Mouse (Mus musculus) heart, postnatal 10 days (tissue): ENCODE results near the gene Plcg1. TPM values are rescaled to one million over a fixed set of nuclear protein-coding genes. Genes with fewer than 3 reads are reported as not detected.

ENCODE experiments used
- DNase-seq, 2 experiments: peaks; one replicate each; pipeline ENCODE4 v3.0.0; 2021
- intact Hi-C: fragments of 180-260 bp; cut with DNase I; formaldehyde crosslinking; loops from one replicate; pipeline ENCODE4 v1.15.1; 2025
- total RNA-seq, 2 experiments: library from RNA; stranded (reverse); gene quantifications; 2 replicates each; pipeline ENCODE4 v1.2.3; 2021

The Plcg1 gene
- total RNA-seq, 2 experiments from 2014 or later, result 97.2 to 99.0 TPM

- DNase-seq, result peak in 1 of 2 experiments; percentile 16
- intact Hi-C loops, result loop anchor here (2.0 to 5.0 kb wide), 2 partner anchors 32 to 59 kb away; no protein-coding TSS in a partner anchor
Observed at GRCm38 (mm10) chr2:160733131-160733531, 2.0 kb downstream of the Plcg1 start.

GRCm38 (mm10) chr2:160734331-160734730 lies 3.2 kb downstream of the Plcg1 start:
- intact Hi-C loops, result loop anchor here (5.0 kb wide), 1 partner anchor 58 kb away; no protein-coding TSS in a partner anchor
- DNase-seq, result no peak

- DNase-seq, result no peak
- intact Hi-C loops, result no loop called here
Observed at GRCm38 (mm10) chr2:160735706-160736310, 4.7 kb downstream of the Plcg1 start.

- intact Hi-C loops, result no loop called here
- no peak for DNase-seq
Observed at GRCm38 (mm10) chr2:160736466-160736865, 5.4 kb downstream of the Plcg1 start.

GRCm38 (mm10) chr2:160738354-160738753 lies 7.3 kb downstream of the Plcg1 start:
- intact Hi-C loops, result no loop called here
- DNase-seq, result peak in 1 of 2 experiments; percentile 43

GRCm38 (mm10) chr2:160739647-160740356 lies 8.7 kb downstream of the Plcg1 start:
- no peak for DNase-seq
- intact Hi-C loops, result no loop called here

GRCm38 (mm10) chr2:160740521-160741156 lies 9.5 kb downstream of the Plcg1 start:
- DNase-seq, result no peak
- intact Hi-C loops, result no loop called here

GRCm38 (mm10) chr2:160741580-160741979 lies 10.5 kb downstream of the Plcg1 start:
- intact Hi-C loops, result no loop called here
- DNase-seq, result no peak

GRCm38 (mm10) chr2:160742161-160742609 lies 11.1 kb downstream of the Plcg1 start:
- DNase-seq, result no peak
- intact Hi-C loops, result no loop called here

GRCm38 (mm10) chr2:160744040-160744822 lies 13.1 kb downstream of the Plcg1 start:
- peak; percentile 85 to 88 for DNase-seq
- intact Hi-C loops, result no loop called here

- no peak for DNase-seq
- intact Hi-C loops, result no loop called here
Observed at GRCm38 (mm10) chr2:160744823-160745210, 13.7 kb downstream of the Plcg1 start.

GRCm38 (mm10) chr2:160745497-160745896 lies 14.4 kb downstream of the Plcg1 start:
- DNase-seq, result no peak
- intact Hi-C loops, result no loop called here

- intact Hi-C loops, result no loop called here
- DNase-seq, result no peak
Observed at GRCm38 (mm10) chr2:160746637-160747036, 15.5 kb downstream of the Plcg1 start.

GRCm38 (mm10) chr2:160747075-160747474 lies 16.0 kb downstream of the Plcg1 start:
- intact Hi-C loops, result no loop called here
- DNase-seq, result no peak

GRCm38 (mm10) chr2:160756583-160757203 lies 25.6 kb downstream of the Plcg1 start:
- intact Hi-C loops, result no loop called here

GRCm38 (mm10) chr2:160760433-160761184 lies 29.5 kb downstream of the Plcg1 start:
- intact Hi-C loops, result loop anchor here (1.0 kb wide), 1 partner anchor 127 kb away; no protein-coding TSS in a partner anchor
- peak; percentile 42 to 65 for DNase-seq

More at GRCm38 (mm10) chr2:160756583-160757203, 25.6 kb downstream of the Plcg1 start:
- no peak for DNase-seq

- no peak for DNase-seq
- intact Hi-C loops, result loop anchor here (2.0 kb wide), 1 partner anchor 31 kb away; no protein-coding TSS in a partner anchor
Observed at GRCm38 (mm10) chr2:160763816-160764215, 32.7 kb downstream of the Plcg1 start.

- intact Hi-C loops, result loop anchor here (2.0 kb wide), 1 partner anchor 32 kb away; no protein-coding TSS in a partner anchor
- DNase-seq, result no peak
Observed at GRCm38 (mm10) chr2:160764386-160764785, 33.3 kb downstream of the Plcg1 start.

GRCm38 (mm10) chr2:160765096-160765495 lies 34.0 kb downstream of the Plcg1 start:
- intact Hi-C loops, result loop anchor here (2.0 kb wide), 1 partner anchor 32 kb away; no protein-coding TSS in a partner anchor

More at GRCm38 (mm10) chr2:160765096-160765495, 34.0 kb downstream of the Plcg1 start:
- no peak for DNase-seq
